Mouse (Mus musculus) CH12.LX (cell line): ENCODE measurements at regions not wholly inside any gene's neighbourhood (a gene's known extent, or its start where the extent isn't known, plus 50 kb on each side); places are given as distances from the start of the nearest gene placed in this dataset.

Source experiments
- DNase-seq: peaks from one replicate; pipeline ENCODE4 v3.0.0-alpha.2; 2013; ENCODE audit errors: extremely low read depth
- H3K27ac ChIP-seq: 2 replicates; pipeline ENCODE4 v1.5.1; 2012; ENCODE audit warnings: low read depth, mild to moderate bottlenecking, control low read depth, moderate library complexity; ENCODE audit not compliant: insufficient read depth
- H3K27me3 ChIP-seq: replicated peaks from 2 replicates; pipeline ENCODE3; 2012; ENCODE audit warnings: inconsistent platforms
- H3K36me3 ChIP-seq, 2 experiments: replicated peaks in 1 of 2; 2 replicates each; pipeline versions ENCODE3 to v1.6.1; 2012; ENCODE audit warnings: inconsistent platforms in 1 of 2, low read length in 1 of 2, mild to moderate bottlenecking in 1 of 2, mixed read lengths in 1 of 2, moderate library complexity in 1 of 2; ENCODE audit not compliant: control insufficient read depth in 1 of 2, insufficient read depth in 1 of 2
- H3K4me1 ChIP-seq, 2 experiments: 2 replicates each; pipeline ENCODE4 v1.6.1; 2012; ENCODE audit warnings: inconsistent platforms in 1 of 2, moderate library complexity in 1 of 2; ENCODE audit not compliant: insufficient read depth in 2 of 2, control insufficient read depth in 1 of 2
- H3K4me2 ChIP-seq: 2 replicates; pipeline ENCODE4 v1.6.1; 2012; ENCODE audit warnings: low read depth, mild to moderate bottlenecking, control low read depth; ENCODE audit not compliant: poor library complexity, insufficient read depth, severe bottlenecking
- H3K4me3 ChIP-seq, 3 experiments: fragments of 150-350 bp in 1 of 3; sonication (generic) in 1 of 3; replicated peaks in 1 of 3; 2 replicates each; pipeline versions ENCODE3 to v1.5.1; 2011 to 2012; ENCODE audit warnings: low read depth in 2 of 3, low read length in 2 of 3, mild to moderate bottlenecking in 2 of 3, moderate library complexity in 2 of 3, control low read depth in 1 of 3, improper control_type of control experiment in 1 of 3, inconsistent platforms in 1 of 3, mixed read lengths in 1 of 3; ENCODE audit not compliant: poor library complexity in 1 of 3
- H3K79me2 ChIP-seq: replicated peaks from 2 replicates; pipeline ENCODE4 v1.6.1; 2012; ENCODE audit warnings: mild to moderate bottlenecking, moderate library complexity; ENCODE audit not compliant: control insufficient read depth, poor library complexity, insufficient read depth, severe bottlenecking; ENCODE audit errors: extremely low read depth
- H3K9ac ChIP-seq: 2 replicates; pipeline ENCODE4 v1.6.1; 2012; ENCODE audit warnings: low read depth, mild to moderate bottlenecking, control low read depth, moderate library complexity; ENCODE audit not compliant: insufficient read depth
- H3K9me3 ChIP-seq: replicated peaks from 2 replicates; pipeline ENCODE3; 2012; ENCODE audit warnings: low read length, inconsistent platforms, mixed read lengths
- CHD1 ChIP-seq: IDR thresholded peaks from 2 replicates; pipeline ENCODE4 v1.6.1; 2012; ENCODE audit warnings: low read depth, low read length, improper control_type of control experiment, inconsistent platforms
- ELF1 ChIP-seq: IDR thresholded peaks from 2 replicates; pipeline ENCODE4 v1.6.1; 2014; ENCODE audit warnings: low read depth, mild to moderate bottlenecking, inconsistent platforms, low read length, improper control_type of control experiment
- ETS1 ChIP-seq: conservative IDR thresholded peaks from 2 replicates; pipeline ENCODE4 v1.6.1; 2012; ENCODE audit warnings: low read depth, mild to moderate bottlenecking, inconsistent platforms, low read length, improper control_type of control experiment, moderate library complexity
- JUN ChIP-seq: IDR thresholded peaks from 2 replicates; pipeline ENCODE4 v1.6.1; 2011; ENCODE audit warnings: low read depth, mild to moderate bottlenecking, low read length, improper control_type of control experiment, moderate library complexity; ENCODE audit not compliant: insufficient read depth
- JUND ChIP-seq: conservative IDR thresholded peaks from 2 replicates; pipeline ENCODE4 v1.6.1; 2011; ENCODE audit warnings: low read depth, low read length, improper control_type of control experiment
- MAX ChIP-seq: IDR thresholded peaks from 2 replicates; pipeline ENCODE4 v1.6.1; 2011; ENCODE audit warnings: low read length, improper control_type of control experiment
- MEF2A ChIP-seq: IDR thresholded peaks from 2 replicates; pipeline ENCODE4 v1.6.1; 2014; ENCODE audit warnings: low read depth, mild to moderate bottlenecking, inconsistent platforms, low read length, improper control_type of control experiment, borderline replicate concordance
- SIN3A ChIP-seq: IDR thresholded peaks from 2 replicates; pipeline ENCODE4 v1.6.1; 2012; ENCODE audit warnings: low read length, improper control_type of control experiment, inconsistent platforms
- SMC3 ChIP-seq: IDR thresholded peaks from 2 replicates; pipeline ENCODE4 v1.6.1; 2011; ENCODE audit warnings: low read depth, low read length, improper control_type of control experiment
- TCF12 ChIP-seq: IDR thresholded peaks from 2 replicates; pipeline ENCODE4 v1.6.1; 2014; ENCODE audit warnings: low read depth, mild to moderate bottlenecking, inconsistent platforms, low read length, improper control_type of control experiment
- USF1 ChIP-seq: IDR thresholded peaks from 2 replicates; pipeline ENCODE4 v1.6.1; 2014; ENCODE audit warnings: low read depth, mild to moderate bottlenecking, inconsistent platforms, low read length, improper control_type of control experiment
- USF2 ChIP-seq: conservative IDR thresholded peaks from 2 replicates; pipeline ENCODE4 v1.6.1; 2011; ENCODE audit warnings: low read depth, low read length, improper control_type of control experiment
- ZKSCAN1 ChIP-seq: IDR thresholded peaks from 2 replicates; pipeline ENCODE4 v1.6.1; 2012; ENCODE audit warnings: low read depth, inconsistent platforms, low read length, improper control_type of control experiment, borderline replicate concordance
- ZNF384 ChIP-seq: IDR thresholded peaks from 2 replicates; pipeline ENCODE4 v1.6.1; 2012; ENCODE audit warnings: low read depth, low read length, improper control_type of control experiment, inconsistent platforms
- dilution Hi-C: fragments of 300-500 bp; cut with MboI; formaldehyde crosslinking; loops from 2 replicates; pipeline ENCODE4 v1.14.3; 2020; ENCODE audit warnings: low sequenced_read_pairs; ENCODE audit not compliant: extremely low pct_unique_long_range_greater_than_20kb, extremely low pct_ligation_motif_present
- in situ Hi-C: fragments of 300-500 bp; cut with MboI; formaldehyde crosslinking; loops from 3 replicates; pipeline ENCODE4 v1.14.3; 2019; ENCODE audit warnings: low sequenced_read_pairs, low pct_ligation_motif_present, low pct_unique_long_range_greater_than_20kb, mixed read lengths

DNA sequence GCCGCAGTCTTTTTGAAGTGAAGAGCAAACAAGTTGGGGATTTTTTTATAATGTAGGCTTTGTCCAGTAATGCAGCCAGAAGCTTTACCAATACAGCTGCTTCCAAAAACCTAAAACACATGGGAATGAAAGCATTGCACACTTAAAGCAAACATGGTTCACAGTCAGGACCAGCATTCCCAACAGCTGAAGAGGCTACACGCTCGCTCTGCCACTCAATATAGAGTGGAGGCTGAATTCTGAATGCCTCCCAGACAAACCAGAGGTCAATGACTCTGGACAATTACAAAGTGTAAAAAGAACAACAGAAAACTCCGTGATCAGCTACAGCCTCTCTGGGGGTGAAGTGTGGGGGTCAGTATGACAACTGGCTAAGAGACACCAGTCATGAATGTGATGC, 416.1 kb downstream of the Efna5 start:
- no peak for DNase-seq
- H3K9ac ChIP-seq: no peak overlapping the region
- no peaks in the 10 kb centered on the region for H3K27me3 ChIP-seq
- no peaks in the 10 kb centered on the region for H3K36me3 ChIP-seq
- H3K4me3 ChIP-seq: no peak overlapping the region
- no peak overlapping the region for H3K27ac ChIP-seq
- H3K9me3 ChIP-seq: peaks cover 42% of the 10 kb centered on the region
- no peaks in the 10 kb centered on the region for H3K4me1 ChIP-seq
- H3K79me2 ChIP-seq: no peaks in the 10 kb centered on the region
- H3K4me2 ChIP-seq: no peak overlapping the region
- in situ Hi-C loops: no loop called here
- TF ChIP-seq ETS1 (no peak), USF1 (no peak), JUND (no peak), MAX (no peak), JUN (no peak), ZKSCAN1 (no peak), ELF1 (no peak), SIN3A (no peak), SMC3 (no peak)
- dilution Hi-C loops: no loop called here

DNA sequence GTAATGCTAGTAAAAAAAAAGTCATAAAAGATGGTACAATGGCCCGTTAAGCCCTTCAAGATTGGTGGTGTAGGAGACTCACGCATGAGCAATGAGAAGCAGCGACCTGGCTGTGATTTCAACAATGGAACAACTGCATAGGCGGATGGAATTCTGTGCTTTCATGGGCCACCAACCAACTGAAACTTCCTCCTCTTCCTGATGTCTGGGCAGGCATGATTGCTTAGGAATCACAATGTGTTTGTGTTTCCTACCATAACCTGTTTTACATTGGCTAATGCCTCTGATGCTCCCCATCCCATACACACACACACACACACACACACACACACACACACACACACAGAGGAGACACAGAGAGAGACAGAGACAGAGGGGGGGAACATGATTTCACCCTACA, 416.9 kb downstream of the Efna5 start:
- H3K27me3 ChIP-seq: no peaks in the 10 kb centered on the region
- H3K79me2 ChIP-seq: no peaks in the 10 kb centered on the region
- H3K9ac ChIP-seq: no peak overlapping the region
- TF ChIP-seq USF2: no peak
- no peak for TF ChIP-seq CHD1
- TF ChIP-seq MEF2A: no peak
- no peak for TF ChIP-seq TCF12
- TF ChIP-seq ZNF384: no peak
- no peak for DNase-seq
- no peak overlapping the region for H3K4me2 ChIP-seq
- no peak overlapping the region for H3K4me3 ChIP-seq
- H3K9me3 ChIP-seq: peaks cover 42% of the 10 kb centered on the region
- H3K36me3 ChIP-seq: no peaks in the 10 kb centered on the region
- no peaks in the 10 kb centered on the region for H3K4me1 ChIP-seq
- H3K27ac ChIP-seq: no peak overlapping the region
- dilution Hi-C loops (no loop called here), in situ Hi-C loops (no loop called here)
